Mouse (Mus musculus): ENCODE data around the gene Ddx23. TPM values are rescaled to one million over a fixed set of nuclear protein-coding genes. Genes with fewer than 3 reads are reported as not detected.
A peak's percentile ranks its signal among the peaks of the same experiment; 100 is the strongest.

Gene Ddx23
- polyA plus RNA-seq, 1 experiment from 2014 or later = 33.0 TPM

DNA sequence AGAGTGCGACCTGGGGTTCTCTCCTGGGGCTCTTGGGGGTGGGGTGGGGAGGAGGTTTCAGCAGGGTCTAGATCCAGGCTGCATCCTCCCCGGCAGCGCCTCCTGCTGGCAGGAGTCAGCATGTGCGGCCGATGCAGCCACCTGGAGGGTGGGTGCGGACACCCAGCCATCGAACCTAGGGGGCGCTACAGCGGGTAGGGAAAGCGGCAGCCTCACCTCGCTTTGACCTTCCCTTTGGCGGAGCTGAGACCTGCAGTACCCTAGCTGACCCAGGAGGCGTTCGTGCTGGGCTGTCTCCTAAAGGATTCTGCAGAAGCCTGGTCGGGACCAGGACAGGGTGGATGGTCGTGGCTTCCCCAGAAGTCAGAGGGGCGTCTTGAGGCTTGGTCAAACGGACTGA is 31.2 kb downstream of the Ddx23 start:
- Histone ChIP-seq H3K4me3 (ENCODE audit: low read depth, low read length) (peak overlapping the region; percentile 76), H3K4me2 (replicated peaks; ENCODE audit: low read depth, low read length) (peak overlapping the region; percentile 81), H3K36me3 (ENCODE audit: control insufficient read depth, insufficient read depth, low read length) (no peaks in the 10 kb centered on the region), H3K27ac (ENCODE audit: low read depth, low read length) (peak overlapping the region; percentile 62; the same call in 1 of the 2 replicates), H3K9ac (ENCODE audit: low read depth, low read length) (peak overlapping the region; percentile 69; the same call in 1 of the 2 replicates), H3K27me3 (ENCODE audit: control insufficient read depth, insufficient read depth, low read length) (peaks cover 27% of the 10 kb centered on the region), H3K4me1 (replicated peaks; ENCODE audit: control insufficient read depth, insufficient read depth, low read length) (peaks cover 29% of the 10 kb centered on the region), H3K9me3 (ENCODE audit: control insufficient read depth, low read length) (no peaks in the 10 kb centered on the region)
- under 1% methylated on average over 18 of the region's 18 CpGs for WGBS
- DNase-seq (ENCODE audit: low spot score) (peak; percentile 93), ATAC-seq (ENCODE audit: low FRiP score) (0 out of 2 replicates have a peak, but pooled peaks have one; percentile 13)

DNA sequence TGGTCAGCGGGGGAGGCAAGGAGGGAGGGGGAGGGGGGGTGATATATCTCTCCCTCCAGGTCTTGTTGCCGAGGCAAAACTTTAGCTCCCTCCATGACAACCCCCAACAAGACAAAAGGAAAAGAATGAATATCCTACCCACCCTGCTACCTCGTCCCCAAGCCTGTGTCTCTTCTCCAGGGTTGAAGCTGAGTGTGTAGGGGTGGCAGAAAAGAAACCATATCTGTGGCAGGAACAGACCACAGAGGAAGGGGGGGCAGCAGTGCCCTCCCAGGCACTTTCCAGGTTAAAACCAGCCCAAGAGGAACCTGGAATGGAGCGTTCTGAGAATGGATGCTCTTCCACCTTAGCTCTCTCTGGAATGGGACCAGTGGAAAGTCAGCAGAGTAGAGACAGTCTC is 32.2 kb downstream of the Ddx23 start, which contains the start of gene Cacnb3:
Cacnb3 (plus strand) TSS at position 301 of the 400 bp plus-strand sequence.
- ATAC-seq (ENCODE audit: low FRiP score) (no peak), DNase-seq (ENCODE audit: low spot score) (no peak)
- Histone ChIP-seq H3K4me2 (replicated peaks; ENCODE audit: low read depth, low read length) (peak within 1 kb of the TSS; percentile 81), H3K9me3 (ENCODE audit: control insufficient read depth, low read length) (no peaks in the 10 kb centered on the region), H3K27me3 (ENCODE audit: control insufficient read depth, insufficient read depth, low read length) (peaks cover 27% of the 10 kb centered on the region), H3K4me1 (replicated peaks; ENCODE audit: control insufficient read depth, insufficient read depth, low read length) (peaks cover 23% of the 10 kb centered on the region), H3K4me3 (ENCODE audit: low read depth, low read length) (peak within 1 kb of the TSS; percentile 76), H3K36me3 (ENCODE audit: control insufficient read depth, insufficient read depth, low read length) (no peaks in the 10 kb centered on the region), H3K27ac (ENCODE audit: low read depth, low read length) (peak within 1 kb of the TSS; percentile 62; the same call in 1 of the 2 replicates), H3K9ac (ENCODE audit: low read depth, low read length) (peak within 1 kb of the TSS; percentile 69; the same call in 1 of the 2 replicates)
- 42% methylated on average over 4 of the region's 4 CpGs for WGBS

- WGBS = 53% methylated on average over 6 of the region's 6 CpGs
- Histone ChIP-seq H3K27me3 (ENCODE audit: control insufficient read depth, insufficient read depth, low read length) (peaks cover 27% of the 10 kb centered on the region), H3K36me3 (ENCODE audit: control insufficient read depth, insufficient read depth, low read length) (no peaks in the 10 kb centered on the region), H3K4me2 (replicated peaks; ENCODE audit: low read depth, low read length) (no peak overlapping the region), H3K9ac (ENCODE audit: low read depth, low read length) (no peak overlapping the region), H3K4me1 (replicated peaks; ENCODE audit: control insufficient read depth, insufficient read depth, low read length) (peaks cover 23% of the 10 kb centered on the region), H3K9me3 (ENCODE audit: control insufficient read depth, low read length) (no peaks in the 10 kb centered on the region), H3K27ac (ENCODE audit: low read depth, low read length) (no peak overlapping the region), H3K4me3 (ENCODE audit: low read depth, low read length) (no peak overlapping the region)
- ATAC-seq (ENCODE audit: low FRiP score) (no peak), DNase-seq (ENCODE audit: low spot score) (no peak)
Measured at GRCm38 (mm10) chr15:98629464-98629863, 33.2 kb downstream of the Ddx23 start.

DNA sequence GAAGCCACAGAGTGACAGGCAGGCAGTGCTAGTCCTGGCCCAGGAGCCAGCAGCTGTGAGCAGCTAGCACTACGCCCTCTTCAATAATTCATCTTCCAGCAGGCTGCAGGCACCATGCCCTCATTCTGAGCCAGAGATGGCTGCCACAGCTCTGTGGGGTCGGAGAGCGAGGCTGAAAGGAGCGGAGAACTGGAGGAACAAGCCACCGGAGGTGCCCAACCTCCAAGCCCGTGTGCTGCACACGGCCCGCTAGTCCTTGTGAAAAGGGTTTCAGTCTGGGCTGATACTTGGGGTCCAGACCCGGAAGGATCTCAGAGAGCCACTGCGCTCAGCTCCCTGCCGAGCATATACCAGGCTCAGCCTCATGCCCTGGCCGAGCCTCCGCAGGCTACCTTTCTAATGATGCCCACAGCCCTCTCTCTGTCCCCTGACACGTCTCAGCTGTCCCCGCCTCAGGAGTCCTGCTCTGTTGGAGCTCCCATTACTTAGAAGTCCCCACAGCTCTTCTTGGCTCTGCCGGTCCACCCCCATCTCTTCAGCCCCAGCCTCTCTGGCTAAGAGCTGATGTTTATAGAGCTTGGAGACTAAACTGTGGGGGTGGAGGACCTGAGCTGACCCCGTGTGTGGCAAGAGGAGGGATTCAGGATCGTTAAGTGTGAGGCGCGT is 34.0 kb downstream of the Ddx23 start:
- Histone ChIP-seq H3K9me3 (ENCODE audit: control insufficient read depth, low read length) (no peaks in the 10 kb centered on the region), H3K27ac (ENCODE audit: low read depth, low read length) (peak overlapping the region; percentile 58), H3K9ac (ENCODE audit: low read depth, low read length) (peak overlapping the region; percentile 55), H3K4me2 (replicated peaks; ENCODE audit: low read depth, low read length) (peak overlapping the region; percentile 38), H3K27me3 (ENCODE audit: control insufficient read depth, insufficient read depth, low read length) (peaks cover 27% of the 10 kb centered on the region), H3K4me1 (replicated peaks; ENCODE audit: control insufficient read depth, insufficient read depth, low read length) (peaks cover 23% of the 10 kb centered on the region), H3K4me3 (ENCODE audit: low read depth, low read length) (no peak overlapping the region), H3K36me3 (ENCODE audit: control insufficient read depth, insufficient read depth, low read length) (no peaks in the 10 kb centered on the region)
- WGBS = 9% methylated on average over 20 of the region's 20 CpGs
- ATAC-seq (ENCODE audit: low FRiP score) (peak; percentile 46; the same call in 1 of the 2 replicates), DNase-seq (ENCODE audit: low spot score) (peak; percentile 73)

DNA sequence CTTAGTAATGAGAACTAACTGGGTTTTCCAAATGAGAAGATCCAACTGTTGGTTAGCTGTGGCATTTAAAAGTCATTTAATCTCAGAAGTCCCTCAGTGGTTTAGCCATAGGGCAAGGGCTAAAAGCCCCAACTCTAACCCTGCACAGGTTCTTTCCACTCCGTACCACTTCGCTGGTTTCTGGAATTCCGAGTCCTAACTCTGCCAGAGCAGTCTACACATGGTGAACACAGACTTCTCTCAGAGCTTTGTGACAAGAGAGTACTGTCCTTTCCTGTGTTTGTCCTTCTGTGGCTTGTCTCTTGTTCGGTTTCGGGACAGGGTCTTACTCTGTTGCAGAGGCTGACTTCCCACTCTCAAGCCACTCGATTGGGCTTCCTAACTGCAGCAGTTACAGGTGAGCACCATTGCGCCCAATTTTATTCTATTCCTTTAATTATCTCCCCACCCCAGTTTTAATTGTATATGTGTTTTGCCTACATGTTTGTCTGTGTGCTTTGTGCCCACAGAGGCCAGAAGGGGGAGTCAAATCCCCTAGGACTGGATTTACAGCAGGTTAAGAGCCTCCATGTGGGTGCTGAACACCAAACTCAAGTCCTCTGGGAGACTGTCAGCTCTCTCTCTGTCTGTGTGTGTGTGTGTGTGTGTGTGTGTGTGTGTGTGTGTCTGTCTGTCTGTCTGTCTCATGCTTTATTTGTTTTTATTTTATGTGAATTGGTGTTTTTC is 36.0 kb downstream of the Ddx23 start:
- Histone ChIP-seq H3K9me3 (ENCODE audit: control insufficient read depth, low read length) (no peaks in the 10 kb centered on the region), H3K27me3 (ENCODE audit: control insufficient read depth, insufficient read depth, low read length) (peaks cover 18% of the 10 kb centered on the region), H3K4me3 (ENCODE audit: low read depth, low read length) (no peak overlapping the region), H3K27ac (ENCODE audit: low read depth, low read length) (no peak overlapping the region), H3K4me1 (replicated peaks; ENCODE audit: control insufficient read depth, insufficient read depth, low read length) (peaks cover 12% of the 10 kb centered on the region), H3K36me3 (ENCODE audit: control insufficient read depth, insufficient read depth, low read length) (no peaks in the 10 kb centered on the region), H3K9ac (ENCODE audit: low read depth, low read length) (no peak overlapping the region), H3K4me2 (replicated peaks; ENCODE audit: low read depth, low read length) (no peak overlapping the region)
- ATAC-seq (ENCODE audit: low FRiP score) (no peak), DNase-seq (ENCODE audit: low spot score) (no peak)
- 77% methylated on average over 7 of the region's 7 CpGs for WGBS

DNA sequence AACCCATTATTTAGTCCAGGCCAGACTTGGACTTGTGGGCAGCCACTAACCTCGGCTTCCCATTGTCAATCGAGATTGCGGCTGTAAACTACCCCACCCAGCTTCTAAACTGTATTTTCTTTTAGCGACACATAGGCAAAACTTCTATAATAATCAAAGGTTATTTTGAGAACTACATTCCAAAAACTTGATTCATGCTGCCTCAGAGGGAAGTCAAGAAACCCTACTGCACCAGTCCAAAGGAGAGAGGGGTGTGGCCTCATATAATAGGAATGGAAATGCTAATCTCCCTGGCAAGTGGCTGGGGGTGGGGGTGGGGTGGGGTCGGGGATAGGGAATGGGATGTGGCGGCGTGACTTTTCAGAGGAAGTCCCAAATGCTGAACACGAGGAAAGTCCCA is 36.6 kb downstream of the Ddx23 start:
- H3K4me2 ChIP-seq (replicated peaks; ENCODE audit: low read depth, low read length) = no peak overlapping the region
- H3K4me1 ChIP-seq (replicated peaks; ENCODE audit: control insufficient read depth, insufficient read depth, low read length) = peaks cover 8% of the 10 kb centered on the region
- DNase-seq (ENCODE audit: low spot score) = no peak
- H3K4me3 ChIP-seq (ENCODE audit: low read depth, low read length) = no peak overlapping the region
- H3K27me3 ChIP-seq (ENCODE audit: control insufficient read depth, insufficient read depth, low read length) = peaks cover 13% of the 10 kb centered on the region
- H3K27ac ChIP-seq (ENCODE audit: low read depth, low read length) = no peak overlapping the region
- no peaks in the 10 kb centered on the region for H3K9me3 ChIP-seq (ENCODE audit: control insufficient read depth, low read length)
- ATAC-seq (ENCODE audit: low FRiP score) = no peak
- H3K36me3 ChIP-seq (ENCODE audit: control insufficient read depth, insufficient read depth, low read length) = no peaks in the 10 kb centered on the region
- H3K9ac ChIP-seq (ENCODE audit: low read depth, low read length) = no peak overlapping the region
- WGBS = 24% methylated on average over 8 of the region's 8 CpGs

DNA sequence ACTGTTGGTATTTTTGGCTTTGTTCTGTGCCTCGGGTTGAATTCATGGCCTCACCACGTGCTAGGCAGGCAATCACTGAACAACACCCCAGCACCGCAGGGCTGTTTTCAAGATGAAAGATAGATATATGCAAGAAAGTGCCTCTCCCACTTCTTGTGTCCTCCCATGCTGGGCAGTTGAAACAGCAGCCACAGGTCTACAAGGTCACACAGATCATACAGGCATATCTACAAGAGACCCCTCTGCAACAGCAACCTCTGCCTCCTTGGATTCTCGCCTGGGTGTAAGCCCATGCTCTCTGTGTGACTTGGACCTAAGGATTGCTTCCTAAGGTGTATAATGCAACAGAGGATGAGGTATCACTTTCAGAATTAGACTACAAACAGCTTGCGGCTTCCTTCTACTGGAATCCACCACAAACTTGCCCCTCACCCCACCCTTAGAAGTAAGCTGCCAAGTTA is 39.3 kb downstream of the Ddx23 start:
- Histone ChIP-seq H3K27me3 (ENCODE audit: control insufficient read depth, insufficient read depth, low read length) (no peaks in the 10 kb centered on the region), H3K36me3 (ENCODE audit: control insufficient read depth, insufficient read depth, low read length) (no peaks in the 10 kb centered on the region), H3K4me2 (replicated peaks; ENCODE audit: low read depth, low read length) (no peak overlapping the region), H3K27ac (ENCODE audit: low read depth, low read length) (no peak overlapping the region), H3K4me3 (ENCODE audit: low read depth, low read length) (no peak overlapping the region), H3K4me1 (replicated peaks; ENCODE audit: control insufficient read depth, insufficient read depth, low read length) (peaks cover under 1% of the 10 kb centered on the region), H3K9ac (ENCODE audit: low read depth, low read length) (no peak overlapping the region), H3K9me3 (ENCODE audit: control insufficient read depth, low read length) (no peaks in the 10 kb centered on the region)
- DNase-seq (ENCODE audit: low spot score) = no peak
- 51% methylated on average over 5 of the region's 5 CpGs for WGBS
- no peak for ATAC-seq (ENCODE audit: low FRiP score)

GRCm38 (mm10) chr15:98622721-98623120 is 40.0 kb downstream of the Ddx23 start:
- no peak overlapping the region for H3K9ac ChIP-seq (ENCODE audit: low read depth, low read length)
- DNase-seq (ENCODE audit: low spot score) = no peak
- H3K9me3 ChIP-seq (ENCODE audit: control insufficient read depth, low read length) = no peaks in the 10 kb centered on the region
- H3K4me2 ChIP-seq (replicated peaks; ENCODE audit: low read depth, low read length) = no peak overlapping the region
- no peaks in the 10 kb centered on the region for H3K36me3 ChIP-seq (ENCODE audit: control insufficient read depth, insufficient read depth, low read length)
- 22% methylated on average over 6 of the region's 6 CpGs for WGBS
- no peak overlapping the region for H3K4me3 ChIP-seq (ENCODE audit: low read depth, low read length)
- H3K4me1 ChIP-seq (replicated peaks; ENCODE audit: control insufficient read depth, insufficient read depth, low read length) = no peaks in the 10 kb centered on the region; the same call in 1 of the 2 replicates
- no peaks in the 10 kb centered on the region; the same call in 1 of the 2 replicates for H3K27me3 ChIP-seq (ENCODE audit: control insufficient read depth, insufficient read depth, low read length)
- H3K27ac ChIP-seq (ENCODE audit: low read depth, low read length) = no peak overlapping the region
- no peak for ATAC-seq (ENCODE audit: low FRiP score)
